Mouse (Mus musculus) kidney, adult 10 weeks (tissue): ENCODE results near the gene AU040320. TPM values are rescaled to one million over a fixed set of nuclear protein-coding genes. Genes with fewer than 3 reads are reported as not detected.

ENCODE experiments used
- polyA plus RNA-seq: library from polyadenylated mRNA; stranded (reverse); fragments of 350-450 nt; fragmentation: Illumina TruSeq; extraction: RNeasy Lipid Tissue Mini Kit (QIAGEN cat#74804); gene quantifications from one replicate; pipeline ENCODE4 v1.2.3, GENCODE M21; 2014; ENCODE audit warnings: low read depth, low replicate concordance

Gene AU040320
- polyA plus RNA-seq: 12.5 TPM

GRCm38 (mm10) chr4:126753268-126754230 is at the start of gene AU040320, which contains the start of gene Ncdn:
TSS of gene AU040320 (plus strand) at chr4:126753544.
TSS of gene Ncdn (minus strand) at chr4:126753438.

GRCm38 (mm10) chr4:126736001-126736414 is 17.3 kb upstream of the AU040320 start, which contains the start of gene Tfap2e:
TSS of gene Tfap2e (minus strand) at chr4:126736240.

Other genes starting within 250 kb of the AU040320 start
- gene Ago4, start 220.1 kb upstream of the AU040320 start, polyA plus RNA-seq: 3.6 TPM
- gene Clspn, start 196.6 kb upstream of the AU040320 start, polyA plus RNA-seq: 0.24 TPM
- 4.0 TPM for gene 5730409E04Rik, start 143.7 kb upstream of the AU040320 start, polyA plus RNA-seq
- 52.1 TPM for gene Psmb2, start 75.9 kb upstream of the AU040320 start, polyA plus RNA-seq
- gene Tfap2e, start 17.3 kb upstream of the AU040320 start, polyA plus RNA-seq: not detected
- not detected for gene Ncdn, start 106 bp upstream of the AU040320 start, polyA plus RNA-seq
- 34.0 TPM for gene Zmym4, start 214.6 kb downstream of the AU040320 start, polyA plus RNA-seq